Mouse (Mus musculus): ENCODE results near the gene Tmem100.

DNA sequence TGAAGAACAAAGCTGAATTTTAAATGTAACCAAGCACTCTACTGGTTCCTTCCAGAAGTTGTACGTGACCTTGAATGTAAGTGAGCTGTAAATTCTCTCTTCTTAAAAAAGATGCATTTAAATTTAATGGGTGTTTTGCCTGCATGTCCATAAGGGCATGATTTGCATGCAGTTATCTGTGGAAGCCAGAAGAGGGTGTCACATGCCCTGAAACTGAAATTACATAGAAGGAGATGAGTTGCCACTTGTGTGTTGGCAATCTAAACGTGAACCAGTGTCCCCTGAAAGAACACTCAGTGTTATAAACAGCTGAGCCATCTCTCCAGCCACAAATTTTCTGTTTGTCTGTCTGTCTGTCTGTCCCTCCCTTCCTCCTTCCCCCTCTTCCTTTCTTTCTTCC, 47.2 kb upstream of the Tmem100 start:
- TF ChIP-seq POLR2A (IDR thresholded peaks at IDR 0.05; ENCODE audit: borderline replicate concordance, control insufficient read depth, low read depth, low read length) (no peak), CTCF (IDR thresholded peaks at IDR 0.05; ENCODE audit: control insufficient read depth, insufficient read depth, low read length) (no peak)

All from bone marrow, adult 2 months (tissue).